Mouse (Mus musculus) testis, adult 2 months (tissue): Measurements from ENCODE around the gene Stpg1. TPM values are rescaled to one million over a fixed set of nuclear protein-coding genes. Genes with fewer than 3 reads are reported as not detected.
A peak's percentile ranks its signal among the peaks of the same experiment; 100 is the strongest.

Experiments used
- H3K27ac ChIP-seq: fragments of 200-500 bp; 2 replicates; pipeline ENCODE4 v1.5.1; 2012; ENCODE audit warnings: low read depth, low read length; ENCODE audit not compliant: control insufficient read depth, insufficient read depth
- H3K27me3 ChIP-seq: fragments of 200-500 bp; 2 replicates; pipeline ENCODE4 v1.6.1; 2012; ENCODE audit warnings: mild to moderate bottlenecking, low read length, moderate library complexity; ENCODE audit not compliant: control insufficient read depth, insufficient read depth
- H3K36me3 ChIP-seq: fragments of 200-500 bp; 2 replicates; pipeline ENCODE4 v1.6.1; 2012; ENCODE audit warnings: mild to moderate bottlenecking, low read length; ENCODE audit not compliant: control insufficient read depth, insufficient read depth
- H3K4me1 ChIP-seq: fragments of 200-500 bp; 2 replicates; pipeline ENCODE4 v1.6.1; 2012; ENCODE audit warnings: low read length; ENCODE audit not compliant: control insufficient read depth, insufficient read depth
- H3K4me3 ChIP-seq: fragments of 200-500 bp; 2 replicates; pipeline ENCODE4 v1.5.1; 2012; ENCODE audit warnings: low read depth, mild to moderate bottlenecking, low read length, moderate library complexity, mixed read lengths; ENCODE audit not compliant: control insufficient read depth
- CTCF ChIP-seq: fragments of 200-500 bp; IDR thresholded peaks from 2 replicates; pipeline ENCODE4 v1.5.1; 2012; ENCODE audit warnings: low read depth, mild to moderate bottlenecking, inconsistent platforms, low read length, moderate library complexity; ENCODE audit not compliant: control insufficient read depth, insufficient read depth, insufficient replicate concordance
- POLR2A ChIP-seq: fragments of 200-500 bp; IDR thresholded peaks from 2 replicates; pipeline ENCODE4 v1.6.1; 2012; ENCODE audit warnings: low read depth, mild to moderate bottlenecking, inconsistent platforms, low read length, moderate library complexity; ENCODE audit not compliant: control insufficient read depth
- polyA plus RNA-seq: library from polyadenylated mRNA; depleted of rRNA; stranded (reverse); fragments of >200 nt; gene quantifications from 2 replicates; pipeline ENCODE4 v1.2.3, GENCODE M21; 2012

Stpg1 gene
- polyA plus RNA-seq, 1 experiment, result 126 TPM

DNA sequence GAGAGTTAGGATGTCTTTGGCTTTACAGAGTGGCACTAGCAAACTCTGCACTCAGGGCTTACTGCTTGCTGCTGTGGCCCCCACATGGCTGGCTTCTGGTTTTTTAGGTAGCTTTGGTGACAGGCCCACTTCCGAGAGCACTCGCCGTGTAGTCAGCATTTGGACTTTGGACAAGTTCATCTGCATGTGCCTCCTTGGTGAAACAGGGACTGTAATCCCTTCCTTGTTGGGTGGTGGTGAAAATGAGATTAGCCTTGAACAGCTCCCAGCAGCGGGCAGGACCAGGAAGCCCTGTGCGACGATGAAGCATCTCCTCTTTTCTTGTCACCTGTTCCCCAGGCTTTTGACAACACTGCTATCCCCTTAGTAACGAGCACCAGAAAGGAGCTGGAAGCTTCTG is 19.3 kb downstream of the Stpg1 start:
- H3K27me3 ChIP-seq, result no peaks in the 10 kb centered on the region
- no peaks in the 10 kb centered on the region for H3K36me3 ChIP-seq
- H3K27ac ChIP-seq, result no peak overlapping the region
- H3K4me1 ChIP-seq, result peaks cover under 1% of the 10 kb centered on the region
- TF ChIP-seq POLR2A, result no peak
- TF ChIP-seq CTCF, result no peak
- no peak overlapping the region for H3K4me3 ChIP-seq

DNA sequence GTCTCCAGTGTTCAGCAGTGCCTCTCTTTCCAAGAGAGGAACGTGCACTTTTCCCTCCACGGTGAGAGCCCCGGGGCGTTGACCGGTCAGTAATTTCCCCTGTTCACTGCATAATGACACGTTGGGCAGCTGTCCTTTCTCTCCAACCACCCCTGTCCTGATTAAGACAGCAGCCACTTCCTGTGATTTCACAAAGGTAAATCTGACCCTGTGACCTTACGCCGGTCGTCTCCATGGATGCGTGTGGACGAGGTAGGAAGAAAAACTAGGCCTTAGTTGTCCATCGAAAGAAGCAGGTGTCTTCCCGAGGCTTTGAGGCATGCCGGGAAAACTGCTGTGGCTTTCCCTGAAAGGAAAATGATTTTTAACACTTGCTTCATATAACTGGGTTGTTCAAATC is 20.3 kb downstream of the Stpg1 start:
- Histone ChIP-seq H3K27ac (no peak overlapping the region), H3K36me3 (no peaks in the 10 kb centered on the region), H3K4me3 (no peak overlapping the region), H3K27me3 (no peaks in the 10 kb centered on the region), H3K4me1 (no peaks in the 10 kb centered on the region; the same call in 1 of the 2 replicates)
- TF ChIP-seq CTCF, result no peak
- no peak for TF ChIP-seq POLR2A

DNA sequence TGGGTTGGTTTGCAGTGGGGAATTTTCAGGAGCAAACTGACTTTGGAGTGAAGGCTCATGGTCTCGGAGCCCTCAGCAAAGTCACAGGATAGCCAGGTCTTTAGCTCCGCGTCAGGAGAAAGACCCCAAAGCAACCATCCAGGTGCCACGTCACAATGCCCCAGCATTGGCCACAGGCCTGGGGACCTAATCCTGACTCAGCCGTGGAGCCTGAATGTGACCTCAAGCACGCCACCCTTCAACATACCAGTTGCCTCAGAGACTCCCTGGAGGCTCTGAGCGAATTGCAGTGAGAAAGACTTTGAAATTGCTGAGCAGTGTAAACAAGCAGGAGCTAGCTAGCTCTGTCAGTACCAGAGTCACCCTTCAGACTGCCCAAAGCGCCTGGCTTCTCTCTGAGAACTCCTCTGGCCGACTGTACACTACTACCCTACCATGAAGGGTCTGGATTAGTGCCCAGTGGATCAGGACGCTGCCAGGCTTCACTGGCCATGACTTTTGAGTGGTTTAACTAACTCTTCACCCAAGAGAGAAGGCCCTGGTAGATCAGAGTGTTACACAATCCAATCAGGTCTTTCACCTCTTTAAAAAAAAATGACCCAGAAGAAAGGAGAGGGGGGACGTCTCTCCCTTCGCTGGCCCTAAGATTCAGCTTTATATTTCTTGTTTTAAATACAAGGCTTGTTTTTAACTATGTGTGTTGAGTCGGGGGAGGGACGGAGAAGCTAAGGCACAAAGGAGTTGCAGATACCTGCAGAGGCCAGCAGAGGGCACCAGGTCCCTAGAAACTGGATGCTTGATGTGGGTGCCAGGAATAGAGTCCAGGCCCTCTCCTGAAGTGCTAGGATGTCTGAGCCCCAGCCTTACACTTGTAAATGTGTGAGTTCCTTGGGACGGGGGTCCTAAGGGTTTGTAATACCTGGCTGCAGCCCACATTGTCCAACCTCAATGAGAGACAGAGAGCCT is 22.0 kb downstream of the Stpg1 start:
- Histone ChIP-seq H3K27ac (no peak overlapping the region), H3K36me3 (no peaks in the 10 kb centered on the region), H3K27me3 (no peaks in the 10 kb centered on the region), H3K4me1 (no peaks in the 10 kb centered on the region; the same call in 1 of the 2 replicates), H3K4me3 (no peak overlapping the region)
- TF ChIP-seq POLR2A (no peak), CTCF (peak; percentile 73; the same call in 1 of the 2 replicates)

DNA sequence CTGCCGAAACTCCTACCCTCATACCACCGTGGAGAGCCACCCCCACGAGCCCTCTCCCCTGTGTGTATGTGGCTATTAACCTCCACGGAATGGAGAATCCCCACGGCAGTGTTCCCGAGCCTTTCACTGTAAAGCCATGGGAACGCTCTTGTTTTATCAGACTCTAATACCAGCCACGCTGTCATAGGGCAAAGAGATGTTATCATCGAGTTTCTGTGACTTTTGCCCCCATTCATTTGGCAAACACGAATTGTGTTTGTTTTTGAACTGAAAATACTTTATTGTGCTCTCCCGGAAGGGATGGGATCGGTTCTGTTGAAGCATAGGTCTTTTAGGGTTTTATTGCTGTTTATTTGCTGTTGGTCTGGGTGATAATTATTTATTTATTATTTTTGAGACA is 23.5 kb downstream of the Stpg1 start:
- Histone ChIP-seq H3K36me3 (no peaks in the 10 kb centered on the region), H3K4me3 (no peak overlapping the region), H3K4me1 (no peaks in the 10 kb centered on the region; the same call in 1 of the 2 replicates), H3K27ac (no peak overlapping the region), H3K27me3 (no peaks in the 10 kb centered on the region)
- TF ChIP-seq POLR2A (no peak), CTCF (no peak)

DNA sequence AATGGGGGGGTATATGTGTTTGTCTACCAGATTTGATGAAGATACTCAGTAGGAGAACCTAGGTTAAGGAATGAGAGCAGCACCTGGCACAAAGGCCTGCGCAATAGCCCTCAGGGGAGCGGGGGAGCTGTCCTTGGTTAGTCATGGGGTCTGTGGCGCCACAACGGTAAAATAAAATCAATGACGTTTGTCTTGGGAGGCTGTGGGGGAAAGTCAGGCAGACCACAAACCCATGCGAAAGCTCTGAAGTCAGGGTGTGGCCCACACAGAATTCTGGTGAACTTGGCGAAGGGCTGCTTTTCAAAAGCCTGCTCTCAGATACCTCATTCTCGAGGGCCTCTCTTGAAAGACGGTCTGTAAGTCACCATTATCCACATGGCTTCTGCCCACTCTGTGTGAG is 25.8 kb downstream of the Stpg1 start:
- Histone ChIP-seq H3K27me3 (no peaks in the 10 kb centered on the region), H3K36me3 (no peaks in the 10 kb centered on the region), H3K4me3 (no peak overlapping the region), H3K4me1 (no peaks in the 10 kb centered on the region; the same call in 1 of the 2 replicates), H3K27ac (no peak overlapping the region)
- no peak for TF ChIP-seq POLR2A

DNA sequence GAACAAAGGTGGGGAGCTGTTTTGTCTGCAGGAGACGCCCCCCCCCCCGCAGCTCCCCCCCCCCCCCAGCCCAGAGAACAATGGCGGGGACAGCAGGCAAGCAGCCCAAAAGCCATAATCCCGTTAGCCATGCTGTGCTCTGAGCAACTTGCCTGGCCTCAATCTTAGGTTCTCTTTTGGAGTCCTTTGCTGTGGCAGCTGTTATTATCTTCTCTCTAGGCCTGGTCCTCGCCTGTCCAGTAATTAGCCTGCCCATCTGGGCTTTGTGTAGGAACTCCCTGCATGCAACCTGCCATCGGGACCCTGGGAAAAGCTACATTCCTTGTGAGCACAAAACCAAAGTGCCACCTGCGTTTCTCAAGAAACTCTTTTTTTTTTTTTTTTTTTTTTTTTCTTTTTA is 29.3 kb downstream of the Stpg1 start:
- H3K36me3 ChIP-seq, result no peaks in the 10 kb centered on the region
- no peak for TF ChIP-seq POLR2A
- no peak for TF ChIP-seq CTCF
- H3K4me1 ChIP-seq, result no peaks in the 10 kb centered on the region
- no peak overlapping the region for H3K27ac ChIP-seq
- H3K4me3 ChIP-seq, result no peak overlapping the region
- no peaks in the 10 kb centered on the region for H3K27me3 ChIP-seq

DNA sequence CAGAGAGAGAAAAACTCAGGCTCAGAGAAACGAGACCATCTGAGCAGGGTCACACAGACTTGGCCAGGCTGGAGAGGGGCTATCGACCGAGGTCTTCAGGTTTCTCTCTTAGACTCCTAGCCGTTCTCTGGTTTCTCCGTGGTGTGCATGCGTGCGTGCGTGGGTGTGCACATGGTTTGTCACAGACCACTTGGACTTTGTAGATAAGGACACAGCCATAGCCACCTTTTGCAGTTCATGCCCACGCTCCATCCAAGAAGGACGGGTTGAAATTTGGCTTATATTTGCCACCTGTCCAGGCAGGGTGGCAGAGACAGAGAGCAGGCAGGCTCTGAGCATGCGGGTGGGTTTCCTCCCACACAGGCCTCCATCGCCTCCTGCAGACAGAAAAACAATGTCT is 30.5 kb downstream of the Stpg1 start:
- no peaks in the 10 kb centered on the region for H3K36me3 ChIP-seq
- TF ChIP-seq POLR2A, result no peak
- TF ChIP-seq CTCF, result no peak
- no peaks in the 10 kb centered on the region for H3K4me1 ChIP-seq
- H3K27ac ChIP-seq, result no peak overlapping the region
- H3K27me3 ChIP-seq, result no peaks in the 10 kb centered on the region
- H3K4me3 ChIP-seq, result no peak overlapping the region
